Mouse (Mus musculus): ENCODE measurements around the gene Slc25a39.

- TF ChIP-seq CTCF (IDR thresholded peaks at IDR 0.05; ENCODE audit: low read depth) (no peak), EP300 (optimal IDR thresholded peaks at IDR 0.05) (no peak)
Observed at GRCm38 (mm10) chr11:102381341-102382100, 26.2 kb downstream of the Slc25a39 start.
